Mouse (Mus musculus): Measurements from ENCODE around the gene Dgcr2.

DNA sequence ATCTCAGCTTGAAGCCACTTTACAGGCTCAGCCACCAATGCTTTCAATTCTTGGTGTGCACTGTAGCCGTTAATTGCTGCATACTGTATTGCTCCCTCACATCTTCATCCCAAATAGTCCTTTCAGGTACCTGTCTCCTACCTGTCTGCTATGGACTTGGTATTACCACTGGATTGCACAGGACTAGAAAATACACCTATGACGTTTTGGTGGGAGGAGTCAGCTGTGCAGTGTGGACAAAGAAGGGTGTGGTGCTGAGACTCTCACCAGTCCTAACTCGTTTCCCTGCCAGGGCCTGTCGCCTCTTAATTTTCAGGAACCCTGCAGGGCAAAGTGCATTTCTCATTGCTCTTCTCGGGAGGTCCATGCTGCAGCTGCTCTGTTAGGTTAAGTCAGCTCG, 32.6 kb downstream of the Dgcr2 start:
- TF ChIP-seq POLR2A (IDR thresholded peaks at IDR 0.05; ENCODE audit: low read depth, low read length) (no peak), CTCF (conservative IDR thresholded peaks at IDR 0.05; ENCODE audit: insufficient read depth, insufficient read length, low read depth, low read length) (no peak)
